Mouse (Mus musculus): ENCODE measurements around the gene Spr. TPM values are rescaled to one million over a fixed set of nuclear protein-coding genes. Genes with fewer than 3 reads are reported as not detected.

The Spr gene
- 4.8 to 6.4 TPM (median 5.9 TPM) in 4 replicates for total RNA-seq (2023; ENCODE audit: inconsistent age)

GRCm38 (mm10) chr6:85137217-85138035 lies at the start of gene Spr:
Gene Spr (minus strand): TSS chr6:85137766.

Other genes starting within 250 kb of the Spr start
- gene Exoc6b, start 68.3 kb downstream of the Spr start, total RNA-seq (2023; ENCODE audit: inconsistent age), result 18.5 to 25.5 TPM (median 22.4 TPM) in 4 replicates
- gene Emx1, start 49.7 kb upstream of the Spr start, total RNA-seq (2023; ENCODE audit: inconsistent age), result not detected in 4 replicates
- gene Sfxn5, start 195.7 kb upstream of the Spr start, total RNA-seq (2023; ENCODE audit: inconsistent age), result 11.0 to 13.9 TPM (median 12.3 TPM) in 4 replicates
- gene Rab11fip5, start 236.9 kb upstream of the Spr start, total RNA-seq (2023; ENCODE audit: inconsistent age), result 0.64 to 1.2 TPM (median 0.99 TPM) in 4 replicates

Data from B cell, adult (primary cell).